Mouse (Mus musculus) Patski (cell line): ENCODE results near the gene Olfr1368. TPM values are rescaled to one million over a fixed set of nuclear protein-coding genes. Genes with fewer than 3 reads are reported as not detected.
A peak's percentile ranks its signal among the peaks of the same experiment; 100 is the strongest.

Source experiments
- ATAC-seq: fragments of 100-300 bp; one replicate; pipeline ENCODE4 v1.8.0; 2021
- CTCF ChIA-PET: fragments of 350-600 bp; sonication (Branson Sonifier 250); formaldehyde crosslinking; loops from one replicate; lab custom pipeline; 2022; ENCODE audit warnings: inconsistent platforms; lab: Charles Lee
- POLR2A ChIA-PET: fragments of 350-600 bp; sonication (Branson Sonifier 250); formaldehyde crosslinking; loops from one replicate; lab custom pipeline; 2022; ENCODE audit warnings: antibody characterized with exemption, inconsistent platforms; lab: Charles Lee
- DNase-seq: peaks from one replicate; pipeline ENCODE4 v3.0.0-alpha.2; 2011; ENCODE audit warnings: low read depth, low spot score
- H3K27me3 ChIP-seq: fragments of 371-371 bp; one replicate; pipeline ENCODE4 v1.5.1; 2021
- CTCF ChIP-seq: fragments of 100-300 bp; IDR thresholded peaks from one replicate; pipeline ENCODE4 v1.5.1; 2021
- in situ Hi-C: fragments of 300-500 bp; cut with MboI; formaldehyde crosslinking; loops from 3 replicates; pipeline ENCODE4 v1.11.1; 2018; ENCODE audit warnings: low pct_unique_long_range_greater_than_20kb, mixed read lengths
- polyA plus RNA-seq: library from polyadenylated mRNA; unstranded; gene quantifications from one replicate; pipeline ENCODE4 v1.2.3, GENCODE M21; 2021

Olfr1368 gene
- polyA plus RNA-seq: not detected

DNA sequence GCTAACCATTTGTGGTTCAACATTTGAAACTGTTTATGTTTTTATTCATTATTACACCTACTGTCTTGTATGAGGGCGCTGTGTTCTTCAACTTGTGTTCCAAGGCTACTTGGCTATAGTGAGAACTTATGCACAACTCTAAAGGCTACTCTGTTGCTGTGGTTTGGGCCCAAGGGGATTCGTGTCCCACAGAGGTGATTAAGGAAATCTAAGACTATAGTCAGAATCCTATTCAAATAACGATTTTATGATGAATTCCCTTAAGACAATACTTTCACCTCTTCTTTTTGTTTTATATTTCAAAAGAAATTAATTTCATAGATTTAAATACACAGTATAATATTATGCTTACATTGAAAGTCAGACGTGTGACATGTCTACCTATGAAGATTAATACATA, at the start of gene Olfr1368:
Olfr1368 (minus strand) TSS at position 101 of the 400 bp plus-strand sequence.
- DNase-seq (no peak), ATAC-seq (no peak)
- in situ Hi-C loops: no loop called here
- ChIA-PET CTCF (no interaction called here), POLR2A (no interaction called here)
- peaks cover 3% of the 10 kb centered on the region for H3K27me3 ChIP-seq
- no peak for TF ChIP-seq CTCF

- in situ Hi-C loops: loop anchor here (10.0 kb wide), 1 partner anchor 539 kb away; the partner anchor contains the start of gene Hist1h2bm
- DNase-seq: no peak
- ChIA-PET CTCF (interaction anchor here (2.1 kb wide), 1 partner anchor 15 kb away, joined by 6 read pairs; no protein-coding TSS in a partner anchor), POLR2A (no interaction called here)
- no peaks in the 10 kb centered on the region for H3K27me3 ChIP-seq
- ATAC-seq: no peak
- no peak for TF ChIP-seq CTCF
Measured at GRCm38 (mm10) chr13:21185521-21185920, 39.9 kb upstream of the Olfr1368 start.

DNA sequence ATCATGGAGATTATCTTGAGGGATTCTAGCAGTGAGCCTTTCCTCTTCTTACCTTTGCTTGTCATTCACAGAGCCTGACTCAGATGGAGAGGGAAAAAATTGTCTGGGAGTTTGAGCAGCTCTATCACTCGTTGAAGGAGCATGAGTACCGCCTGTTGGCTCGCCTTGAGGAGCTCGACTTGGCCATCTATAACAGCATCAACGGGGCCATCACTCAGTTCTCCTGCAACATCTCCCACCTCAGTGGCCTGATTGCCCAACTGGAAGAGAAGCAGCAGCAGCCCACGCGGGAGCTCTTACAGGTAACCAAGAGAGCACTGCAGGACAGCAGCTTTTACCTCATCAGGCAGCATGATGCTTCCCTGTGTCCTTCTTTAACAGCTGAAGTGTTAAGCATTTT, 38.0 kb upstream of the Olfr1368 start:
- ChIA-PET POLR2A (no interaction called here), CTCF (no interaction called here)
- ATAC-seq: no peak
- H3K27me3 ChIP-seq: no peaks in the 10 kb centered on the region
- no peak for TF ChIP-seq CTCF
- in situ Hi-C loops: loop anchor here (10.0 kb wide), 1 partner anchor 541 kb away; the partner anchor contains the start of gene Hist1h2bm
- no peak for DNase-seq

GRCm38 (mm10) chr13:21183066-21183465, 37.4 kb upstream of the Olfr1368 start:
- no peak for TF ChIP-seq CTCF
- H3K27me3 ChIP-seq: no peaks in the 10 kb centered on the region
- ChIA-PET CTCF (interaction anchor here (0.6 kb wide), 1 partner anchor 132 kb away, joined by 4 read pairs; no protein-coding TSS in a partner anchor), POLR2A (no interaction called here)
- no peak for ATAC-seq
- DNase-seq: no peak
- in situ Hi-C loops: loop anchor here (10.0 kb wide), 1 partner anchor 542 kb away; the partner anchor contains the start of gene Hist1h2bm

DNA sequence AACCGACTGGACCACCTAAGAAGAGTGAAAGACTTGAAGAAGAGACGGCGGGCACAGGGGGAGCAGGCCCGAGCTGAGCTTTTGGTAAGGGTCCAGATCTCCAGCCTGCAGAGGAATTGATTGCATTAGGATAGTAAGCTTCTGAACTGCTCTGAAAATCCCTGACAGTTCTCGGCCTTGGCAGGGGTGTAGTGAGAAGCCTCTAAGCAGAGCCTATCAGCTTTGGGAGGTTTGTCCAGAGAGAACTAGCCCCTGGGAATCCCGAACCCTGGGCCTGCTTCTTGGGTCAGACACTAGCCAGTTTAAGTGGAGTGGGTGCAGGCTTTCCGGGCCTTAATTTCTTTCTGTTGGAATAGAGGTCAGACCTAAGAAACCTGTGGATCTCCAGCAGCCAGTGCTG, 36.3 kb upstream of the Olfr1368 start:
- CTCF ChIA-PET: interaction anchor here (0.8 to 1.1 kb wide), 2 partner anchors 10 to 22 kb away, joined by 3 to 4 read pairs; no protein-coding TSS in a partner anchor
- no peaks in the 10 kb centered on the region for H3K27me3 ChIP-seq
- ATAC-seq: no peak
- TF ChIP-seq CTCF: no peak
- DNase-seq: no peak
- POLR2A ChIA-PET: no interaction called here
- in situ Hi-C loops: loop anchor here (10.0 kb wide), 1 partner anchor 543 kb away; the partner anchor contains the start of gene Hist1h2bm

DNA sequence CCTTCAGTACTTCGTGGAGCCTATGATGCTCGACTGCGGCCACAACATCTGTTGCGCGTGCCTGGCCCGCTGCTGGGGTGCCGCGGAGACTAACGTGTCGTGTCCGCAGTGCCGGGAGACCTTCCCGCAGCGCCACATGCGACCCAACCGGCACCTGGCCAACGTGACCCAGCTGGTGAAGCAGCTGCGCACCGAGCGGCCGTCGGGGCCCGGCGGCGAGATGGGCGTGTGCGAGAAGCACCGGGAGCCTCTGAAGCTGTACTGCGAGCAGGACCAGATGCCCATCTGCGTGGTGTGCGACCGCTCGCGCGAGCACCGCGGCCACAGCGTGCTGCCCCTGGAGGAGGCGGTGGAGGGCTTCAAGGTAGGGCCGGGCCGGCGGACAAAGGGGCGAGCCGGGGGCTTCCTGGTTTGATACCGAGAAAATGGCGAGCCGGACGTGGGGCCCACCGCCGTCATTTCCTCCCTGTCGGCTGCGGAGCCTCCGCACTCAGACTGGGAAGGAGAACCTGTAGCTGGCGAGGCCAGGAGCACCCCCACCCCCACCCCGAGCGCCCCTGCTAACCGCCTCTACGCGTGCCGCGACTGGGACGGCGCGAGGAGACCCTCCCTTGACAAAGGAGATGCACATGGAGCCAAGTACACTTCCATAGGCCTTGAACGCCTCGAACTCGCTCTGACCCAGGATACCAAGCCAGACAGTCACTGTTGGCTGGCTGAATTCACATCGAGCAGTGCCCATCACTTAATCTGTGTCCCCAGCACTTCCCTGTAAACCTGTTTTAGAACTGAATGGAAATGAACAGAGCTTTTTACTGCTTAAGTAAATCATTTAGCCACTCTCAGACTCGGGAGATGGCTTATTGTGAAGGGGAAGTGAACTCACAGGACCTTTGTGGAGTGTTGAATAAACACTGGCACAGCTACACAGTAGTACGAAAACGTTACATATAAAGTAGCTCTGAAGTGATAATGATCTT, 35.2 kb upstream of the Olfr1368 start:
- ATAC-seq (peak; percentile 41), DNase-seq (no peak)
- in situ Hi-C loops: loop anchor here (10.0 kb wide), 1 partner anchor 544 kb away; the partner anchor contains the start of gene Hist1h2bm
- no peaks in the 10 kb centered on the region for H3K27me3 ChIP-seq
- no peak for TF ChIP-seq CTCF
- ChIA-PET POLR2A (no interaction called here), CTCF (interaction anchor here (0.8 to 2.0 kb wide), 4 partner anchors 9 to 20 kb away, joined by 3 to 5 read pairs (median 3); no protein-coding TSS in a partner anchor)

GRCm38 (mm10) chr13:21179724-21180550, 34.3 kb upstream of the Olfr1368 start:
- no peak for DNase-seq
- POLR2A ChIA-PET: no interaction called here
- CTCF ChIA-PET: interaction anchor here (1.5 to 2.0 kb wide), 2 partner anchors 16 to 19 kb away, joined by 3 to 5 read pairs; no protein-coding TSS in a partner anchor
- no peak for TF ChIP-seq CTCF
- in situ Hi-C loops: loop anchor here (10.0 kb wide), 2 partner anchors 545 to 765 kb away; partner anchors contain the start of genes Hist1h2bm and Zfp184
- no peaks in the 10 kb centered on the region for H3K27me3 ChIP-seq
- ATAC-seq: peak; percentile 93

- POLR2A ChIA-PET: no interaction called here
- CTCF ChIA-PET: interaction anchor here (1.6 kb wide), 1 partner anchor 10 kb away, joined by 3 read pairs; no protein-coding TSS in a partner anchor
- DNase-seq: no peak
- ATAC-seq: peak; percentile 37
- TF ChIP-seq CTCF: no peak
- no peaks in the 10 kb centered on the region for H3K27me3 ChIP-seq
- in situ Hi-C loops: loop anchor here (10.0 kb wide), 1 partner anchor 765 kb away; the partner anchor contains the start of gene Zfp184
Measured at GRCm38 (mm10) chr13:21179367-21179723, 33.7 kb upstream of the Olfr1368 start, which contains the start of gene Trim27. TSS of gene Trim27 (plus strand) at chr13:21179445.

DNA sequence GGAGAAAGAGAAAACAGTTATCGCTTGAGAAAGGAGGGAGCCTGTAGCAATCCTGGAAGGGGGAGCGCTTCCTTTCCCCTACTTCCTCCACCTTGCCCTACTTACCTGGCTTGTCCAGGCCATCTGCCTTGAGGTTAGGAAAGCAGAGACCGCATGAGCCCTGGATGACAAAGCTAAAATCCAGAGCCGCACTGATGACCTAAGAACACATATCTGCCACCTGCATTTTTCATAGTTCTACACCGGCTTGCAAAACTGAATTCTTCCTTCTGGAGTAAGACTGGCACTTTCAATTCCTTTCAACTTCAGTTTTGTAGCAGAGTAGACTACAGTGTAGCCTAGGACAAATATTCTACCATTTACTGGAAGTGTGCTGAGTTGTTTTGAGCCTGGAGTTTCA, 32.7 kb upstream of the Olfr1368 start:
- CTCF ChIA-PET: interaction anchor here (1.6 kb wide), 2 partner anchors 9 to 10 kb away, joined by 3 to 6 read pairs; no protein-coding TSS in a partner anchor
- DNase-seq: no peak
- ATAC-seq: no peak

More for the DNA sequence above, 32.7 kb upstream of the Olfr1368 start:
- TF ChIP-seq CTCF: no peak
- in situ Hi-C loops: loop anchor here (10.0 kb wide), 1 partner anchor 766 kb away; the partner anchor contains the start of gene Zfp184
- POLR2A ChIA-PET: no interaction called here
- no peaks in the 10 kb centered on the region for H3K27me3 ChIP-seq
